Mouse (Mus musculus): ENCODE measurements around the gene Sin3a. TPM values are rescaled to one million over a fixed set of nuclear protein-coding genes. Genes with fewer than 3 reads are reported as not detected.
A peak's percentile ranks its signal among the peaks of the same experiment; 100 is the strongest.

Gene Sin3a
- total and polyA plus RNA-seq, 3 experiments, result 27.0 to 715 (median 47.5) TPM

GRCm38 (mm10) chr9:57072989-57073789 lies 1.3 kb downstream of the Sin3a start (continued):
- TF ChIP-seq MYC (IDR thresholded peaks at IDR 0.05; ENCODE audit: low read depth, low read length), result peak; percentile 98
- TF ChIP-seq E2F4 (IDR thresholded peaks at IDR 0.05; ENCODE audit: borderline replicate concordance, low read depth, low read length), result no peak
- peak; percentile 97 for TF ChIP-seq ZNF384 (IDR thresholded peaks at IDR 0.05; ENCODE audit: low read depth, low read length)
- TF ChIP-seq TAL1 (IDR thresholded peaks at IDR 0.05; ENCODE audit: low read length), result no peak
- TF ChIP-seq MEF2A (IDR thresholded peaks at IDR 0.05; ENCODE audit: extremely low read depth, insufficient replicate concordance, low read depth, low read length, poor library complexity, severe bottlenecking), result no peak
- no peak for TF ChIP-seq POLR2AphosphoS5 (IDR thresholded peaks at IDR 0.05; ENCODE audit: borderline replicate concordance, low read depth, low read length)
- peak; percentile 62 for TF ChIP-seq HCFC1 (IDR thresholded peaks at IDR 0.05; ENCODE audit: low read depth, low read length)
- no peak for TF ChIP-seq GATA1 (IDR thresholded peaks at IDR 0.05; ENCODE audit: low read depth, low read length)
- peak; percentile 17; the same call in 1 of the 2 replicates for TF ChIP-seq RCOR1 (IDR thresholded peaks at IDR 0.05; ENCODE audit: low read depth, low read length)
- no peak for TF ChIP-seq UBTF (IDR thresholded peaks at IDR 0.05; ENCODE audit: borderline replicate concordance, insufficient read depth, low read depth, low read length)
- TF ChIP-seq ZMIZ1 (IDR thresholded peaks at IDR 0.05; ENCODE audit: low read depth, low read length), result peak; percentile 37
- TF ChIP-seq MAFK (IDR thresholded peaks at IDR 0.05; ENCODE audit: borderline replicate concordance, low read depth, low read length), result no peak
- peak; percentile 95; the same call in 1 of the 2 replicates for TF ChIP-seq SIN3A (IDR thresholded peaks at IDR 0.05; ENCODE audit: low read length)
- peak; percentile 97 for TF ChIP-seq MXI1 (IDR thresholded peaks at IDR 0.05; ENCODE audit: low read depth, low read length)
- TF ChIP-seq ZKSCAN1 (IDR thresholded peaks at IDR 0.05; ENCODE audit: low read depth, low read length), result no peak
- TF ChIP-seq TCF12 (IDR thresholded peaks at IDR 0.05; ENCODE audit: low read depth, low read length), result no peak; the same call in 1 of the 2 replicates
- TF ChIP-seq JUND (IDR thresholded peaks at IDR 0.05; ENCODE audit: low read depth, low read length), result no peak
- peak; percentile 58; the same call in 1 of the 2 replicates for TF ChIP-seq TBP (IDR thresholded peaks at IDR 0.05; ENCODE audit: low read depth, low read length)
- TF ChIP-seq ELF1 (IDR thresholded peaks at IDR 0.05; ENCODE audit: low read depth, low read length), result peak; percentile 57
- no peak for TF ChIP-seq GABPA (IDR thresholded peaks at IDR 0.05; ENCODE audit: low read depth, low read length)
- TF ChIP-seq CHD2 (IDR thresholded peaks at IDR 0.05; ENCODE audit: low read length), result peak; percentile 44
- no peak for TF ChIP-seq SMC3 (IDR thresholded peaks at IDR 0.05; ENCODE audit: low read depth, low read length)
- no peak for TF ChIP-seq MYB (IDR thresholded peaks at IDR 0.05; ENCODE audit: low read depth, low read length)
- peak; percentile 61 for TF ChIP-seq NELFE (IDR thresholded peaks at IDR 0.05; ENCODE audit: low read depth, low read length)

Measured in MEL (cell line).